Comparison of ENCODE assay signal across 20 mouse cellular contexts in genomic region chr2:153393045-153393444, GRCm38 (mm10). TPM values are rescaled to one million over a fixed set of nuclear protein-coding genes. Genes with fewer than 3 reads are reported as not detected.
A peak's percentile ranks its signal among the peaks of the same experiment; 100 is the strongest.
DNase-seq lines count a peak whose midpoint lies in the region; ATAC-seq and TF ChIP-seq lines count a peak whose summit lies in the region.
"Had no signal": no experiment of that assay in that cellular context is flagged by ENCODE, and none has a peak within 500 bp of the region (broad histone marks: within the 10 kb centered on the region; RNA-seq: fewer than 3 reads in every experiment).

No protein-coding gene starts in this region.

- no peak overlapping the region for H3K9ac ChIP-seq in heart, embryonic 12.5 days
- no peak overlapping the region for H3K9ac ChIP-seq in forebrain, embryonic 13.5 days
- H3K9ac ChIP-seq: forebrain, embryonic 15.5 days; hindbrain, embryonic 15.5 days; limb, embryonic 13.5 days; midbrain, embryonic 15.5 days had no signal

- no peak overlapping the region for H3K4me2 ChIP-seq in heart, embryonic 12.5 days
- no peak overlapping the region for H3K4me2 ChIP-seq in forebrain, embryonic 13.5 days
- H3K4me2 ChIP-seq: forebrain, embryonic 15.5 days; hindbrain, embryonic 15.5 days; limb, embryonic 13.5 days; midbrain, embryonic 15.5 days had no signal

- intact Hi-C loops in heart, postnatal 10 days (cut with DNase I): loop anchor here (5.0 kb wide), 1 partner anchor 41 kb away; no protein-coding TSS in a partner anchor

- TF ChIP-seq POLR2A in brain, embryonic 14.5 days (IDR thresholded peaks at IDR 0.05; ENCODE audit: borderline replicate concordance, extremely low read depth, insufficient read depth, insufficient read length, poor library complexity, severe bottlenecking): no peak

- H3K4me1 ChIP-seq in heart, embryonic 12.5 days (replicated peaks): 0 out of 2 replicates have a peak, but pooled peaks cover 4% of the 10 kb centered on the region
- no peaks in the 10 kb centered on the region for H3K4me1 ChIP-seq in forebrain, embryonic 13.5 days
- H3K4me1 ChIP-seq: hindbrain, embryonic 15.5 days; limb, embryonic 13.5 days; midbrain, embryonic 15.5 days had no signal

- no peak overlapping the region for H3K27ac ChIP-seq in heart, embryonic 12.5 days (ENCODE audit: poor library complexity, severe bottlenecking)
- H3K27ac ChIP-seq in forebrain, embryonic 13.5 days: no peak overlapping the region
- H3K27ac ChIP-seq: forebrain, embryonic 15.5 days; hindbrain, embryonic 15.5 days; kidney, postnatal 0 days; limb, embryonic 13.5 days; midbrain, embryonic 15.5 days had no signal

- ATAC-seq in heart, embryonic 12.5 days (ENCODE audit: insufficient number of reproducible peaks, low FRiP score): no peak
- no peak for ATAC-seq in CD4-positive, CD25-positive, alpha-beta regulatory T cell, adult 4 months
- ATAC-seq in forebrain, embryonic 13.5 days: no peak
- ATAC-seq: forebrain, embryonic 15.5 days; intestine, embryonic 16.5 days; midbrain, embryonic 15.5 days had no signal

- H3K4me3 ChIP-seq in heart, embryonic 12.5 days: no peak overlapping the region
- no peak overlapping the region for H3K4me3 ChIP-seq in forebrain, embryonic 13.5 days
- H3K4me3 ChIP-seq: forebrain, embryonic 15.5 days; hindbrain, embryonic 15.5 days; limb, embryonic 13.5 days; megakaryocyte, embryonic 14.5 days; midbrain, embryonic 15.5 days had no signal

- 82% methylated on average over 10 of the region's 10 CpGs for WGBS in heart, embryonic 12.5 days
- 88% methylated on average over 10 of the region's 10 CpGs for WGBS in forebrain, embryonic 13.5 days

- H3K9me3 ChIP-seq in heart, embryonic 12.5 days (replicated peaks): no peaks in the 10 kb centered on the region
- no peaks in the 10 kb centered on the region; the same call in 1 of the 2 replicates for H3K9me3 ChIP-seq in forebrain, embryonic 13.5 days (replicated peaks)
- H3K9me3 ChIP-seq: forebrain, embryonic 15.5 days; hindbrain, embryonic 15.5 days; midbrain, embryonic 15.5 days had no signal

- no peaks in the 10 kb centered on the region for H3K27me3 ChIP-seq in heart, embryonic 12.5 days (replicated peaks)
- H3K27me3 ChIP-seq in forebrain, embryonic 13.5 days: no peaks in the 10 kb centered on the region
- H3K27me3 ChIP-seq: forebrain, embryonic 15.5 days; hindbrain, embryonic 15.5 days; limb, embryonic 13.5 days; megakaryocyte, embryonic 14.5 days; midbrain, embryonic 15.5 days had no signal

- no peak for TF ChIP-seq CTCF in brain, embryonic 14.5 days (IDR thresholded peaks at IDR 0.05; ENCODE audit: borderline replicate concordance, extremely low read depth, insufficient read depth, insufficient read length)

- peak; percentile 91 for DNase-seq in heart, adult 11 months
- DNase-seq in brain, embryonic 14.5 days (ENCODE audit: low read depth): peak; percentile 53
- DNase-seq in cerebellum, postnatal 10 days: peak; percentile 82 to 84
- DNase-seq in heart, postnatal 10 days: peak; percentile 66 to 74
- DNase-seq in Muller cell, postnatal 12 days (ENCODE audit: inconsistent ontology term): no peak
- DNase-seq: adrenal gland, postnatal 14 days; layer of hippocampus, adult 9-11 months; lung, postnatal 10 days; retina, postnatal 1 day; thymus, postnatal 4 days had no signal

- peaks cover 77% of the 10 kb centered on the region for H3K36me3 ChIP-seq in heart, embryonic 12.5 days
- H3K36me3 ChIP-seq in forebrain, embryonic 13.5 days (ENCODE audit: poor library complexity, severe bottlenecking): peaks cover 73% of the 10 kb centered on the region

RNA-seq across cellular contexts. Expression of gene Asxl1, which starts 47.4 kb away (rescaled TPM):
- polyA plus RNA-seq in heart, embryonic 12.5 days (2016; fragmentation: Nextera tagmentation; extraction: Ambion mirVana): 14.4 TPM in 2 replicates
- 27.1 and 37.0 TPM in 2 replicates for polyA plus RNA-seq in brain, embryonic 14.5 days (2012; rRNA removed)
- total RNA-seq in heart, postnatal 10 days (2021): 10 to 100 TPM; 27.5 to 30.3 TPM
- 10 to 100 TPM; 12.3 to 20.9 TPM for polyA plus RNA-seq in CD4-positive, CD25-positive, alpha-beta regulatory T cell, adult 4 months (2017; shearing (Covaris generic))
- 12.0 and 12.5 TPM in 2 replicates for polyA plus RNA-seq in forebrain, embryonic 13.5 days (2015; fragmentation: Nextera tagmentation; extraction: Ambion mirVana)
